Mouse (Mus musculus): ENCODE results near the gene Stxbp4.

Gene Stxbp4

GRCm38 (mm10) chr11:90650231-90650885 is 12.5 kb upstream of the Stxbp4 start:
- ATAC-seq (ENCODE audit: insufficient number of reproducible peaks, low FRiP score, low TSS enrichment) = no peak

DNA sequence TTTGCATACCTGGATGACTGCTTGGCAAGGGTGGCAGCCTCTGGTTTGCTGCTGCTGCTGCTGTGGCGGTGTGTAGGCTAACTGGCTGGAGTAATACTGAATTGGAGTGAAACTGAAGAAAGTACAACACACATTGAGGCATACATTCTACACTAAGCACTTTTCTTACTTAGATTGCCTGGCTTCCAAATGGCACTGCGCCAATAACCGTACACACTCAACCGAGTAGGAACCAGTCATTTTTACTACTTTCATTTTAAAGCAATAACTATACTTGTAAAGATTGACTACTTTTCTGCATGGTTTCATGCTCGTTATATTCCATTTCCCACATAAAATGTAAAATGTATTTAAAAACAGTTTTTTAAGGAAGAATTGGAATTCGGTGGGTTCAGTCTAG is 11.9 kb upstream of the Stxbp4 start:
- no peak for ATAC-seq (ENCODE audit: insufficient number of reproducible peaks, low FRiP score, low TSS enrichment)

DNA sequence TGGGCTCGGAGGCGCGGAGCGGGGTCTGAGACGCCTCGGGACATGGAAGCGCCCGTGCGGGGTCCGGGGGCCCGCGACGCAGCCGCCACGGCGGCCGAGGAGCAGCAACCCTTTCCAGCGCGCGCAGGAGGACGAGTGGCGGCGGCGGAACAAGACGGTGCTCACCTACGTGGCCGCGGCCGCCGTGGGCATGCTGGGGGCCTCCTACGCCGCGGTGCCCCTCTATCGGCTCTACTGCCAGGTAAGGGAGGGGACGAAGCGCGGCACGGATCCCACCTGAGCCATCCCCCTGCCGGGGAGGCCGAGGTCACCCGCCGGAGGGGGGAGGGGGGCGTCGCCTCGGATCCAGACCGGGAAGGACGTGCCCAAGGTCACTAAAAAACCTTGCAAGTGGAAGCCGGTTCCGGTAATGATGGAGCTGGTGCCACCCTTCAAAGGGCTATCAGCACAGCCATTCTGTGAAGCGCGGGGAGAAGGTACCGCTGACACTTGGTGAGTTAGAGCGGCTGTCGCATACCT is 487 bp upstream of the Stxbp4 start:
- ATAC-seq (ENCODE audit: insufficient number of reproducible peaks, low FRiP score, low TSS enrichment) = peak; percentile 45

DNA sequence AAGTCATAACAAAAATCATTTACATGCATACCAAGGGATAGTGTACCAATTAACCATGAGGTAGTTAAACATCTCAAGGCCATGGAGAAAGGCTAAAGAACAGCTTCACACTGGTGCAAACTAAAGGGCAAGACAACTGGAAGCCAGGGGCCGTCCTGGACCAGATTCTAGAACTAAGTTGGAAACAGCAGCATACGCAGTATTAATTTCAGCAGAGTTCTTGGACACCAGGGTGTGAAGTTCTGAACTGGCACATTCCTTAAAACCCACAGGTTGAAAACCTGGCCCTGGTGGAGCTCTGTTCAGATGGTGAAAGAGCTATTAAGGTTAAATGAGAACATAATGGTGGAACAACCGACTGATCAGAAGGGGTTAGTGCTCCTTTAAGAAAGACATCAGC is 3.2 kb downstream of the Stxbp4 start:
- ATAC-seq (ENCODE audit: insufficient number of reproducible peaks, low FRiP score, low TSS enrichment) = no peak

GRCm38 (mm10) chr11:90632480-90632879 is 5.4 kb downstream of the Stxbp4 start:
- no peak for ATAC-seq (ENCODE audit: insufficient number of reproducible peaks, low FRiP score, low TSS enrichment)

DNA sequence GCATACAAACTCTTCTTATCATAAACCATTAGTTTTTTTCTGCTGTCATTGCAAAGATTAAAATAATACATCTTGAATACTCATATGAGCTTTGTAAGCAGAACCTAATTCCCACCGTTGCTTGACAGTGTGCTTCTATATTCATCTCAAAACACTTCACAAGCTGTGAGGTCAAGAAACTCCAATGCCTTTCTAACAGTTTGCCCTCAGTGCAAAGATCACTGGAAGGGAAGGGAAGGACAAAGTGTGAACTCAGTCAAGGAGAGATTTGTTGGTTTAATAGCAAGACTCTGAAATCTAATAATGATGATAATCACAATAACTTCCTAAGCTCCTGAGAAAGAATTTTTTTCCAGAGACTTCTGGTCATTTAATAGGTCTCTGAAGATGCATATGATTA is 10.1 kb downstream of the Stxbp4 start:
- no peak for ATAC-seq (ENCODE audit: insufficient number of reproducible peaks, low FRiP score, low TSS enrichment)

- ATAC-seq (ENCODE audit: insufficient number of reproducible peaks, low FRiP score, low TSS enrichment) = no peak
Observed at GRCm38 (mm10) chr11:90625174-90625573, 12.7 kb downstream of the Stxbp4 start.

GRCm38 (mm10) chr11:90623477-90623876 is 14.4 kb downstream of the Stxbp4 start:
- ATAC-seq (ENCODE audit: insufficient number of reproducible peaks, low FRiP score, low TSS enrichment) = no peak

GRCm38 (mm10) chr11:90622500-90622899 is 15.4 kb downstream of the Stxbp4 start:
- ATAC-seq (ENCODE audit: insufficient number of reproducible peaks, low FRiP score, low TSS enrichment) = no peak

DNA sequence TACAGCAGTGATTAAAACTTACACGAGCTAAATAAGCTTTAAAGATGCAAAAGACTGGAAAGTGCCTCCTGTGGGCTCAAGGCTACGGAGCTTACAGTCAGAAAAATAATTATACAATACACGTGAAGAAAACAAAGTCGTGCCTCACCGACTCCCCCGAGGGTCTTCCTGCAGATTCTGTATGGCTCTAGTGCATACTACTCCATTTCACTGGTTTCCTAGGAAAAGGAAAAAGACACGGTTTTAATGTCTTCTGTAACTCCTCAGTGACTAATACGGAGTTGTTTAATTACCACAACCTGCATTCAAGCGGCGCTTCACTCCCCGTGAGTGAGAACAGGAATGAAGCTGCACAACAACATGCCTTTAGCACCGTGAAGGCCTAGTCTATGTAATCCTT is 15.8 kb downstream of the Stxbp4 start:
- ATAC-seq (ENCODE audit: insufficient number of reproducible peaks, low FRiP score, low TSS enrichment) = no peak

DNA sequence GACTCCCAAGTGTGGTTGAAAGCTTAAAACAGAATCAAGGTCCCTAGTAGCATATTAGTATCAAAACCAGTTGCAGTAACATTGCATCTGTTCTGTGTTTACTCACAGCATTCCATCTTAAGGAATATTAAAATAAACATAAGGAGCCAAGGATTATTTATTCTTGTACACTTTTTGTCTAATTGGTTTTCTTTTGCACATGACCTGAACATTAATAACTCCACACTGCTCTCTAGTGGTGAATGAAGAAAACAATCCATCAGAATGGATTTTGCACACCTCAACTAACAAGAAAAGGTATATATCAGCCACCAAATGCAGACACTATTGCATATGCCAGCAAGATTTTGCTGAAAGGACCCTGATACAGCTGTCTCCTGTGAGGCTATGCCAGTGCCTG is 21.5 kb downstream of the Stxbp4 start:
- no peak for ATAC-seq (ENCODE audit: insufficient number of reproducible peaks, low FRiP score, low TSS enrichment)

GRCm38 (mm10) chr11:90614743-90615142 is 23.1 kb downstream of the Stxbp4 start:
- ATAC-seq (ENCODE audit: insufficient number of reproducible peaks, low FRiP score, low TSS enrichment) = no peak

- no peak for ATAC-seq (ENCODE audit: insufficient number of reproducible peaks, low FRiP score, low TSS enrichment)
Observed at GRCm38 (mm10) chr11:90612118-90612517, 25.8 kb downstream of the Stxbp4 start.

DNA sequence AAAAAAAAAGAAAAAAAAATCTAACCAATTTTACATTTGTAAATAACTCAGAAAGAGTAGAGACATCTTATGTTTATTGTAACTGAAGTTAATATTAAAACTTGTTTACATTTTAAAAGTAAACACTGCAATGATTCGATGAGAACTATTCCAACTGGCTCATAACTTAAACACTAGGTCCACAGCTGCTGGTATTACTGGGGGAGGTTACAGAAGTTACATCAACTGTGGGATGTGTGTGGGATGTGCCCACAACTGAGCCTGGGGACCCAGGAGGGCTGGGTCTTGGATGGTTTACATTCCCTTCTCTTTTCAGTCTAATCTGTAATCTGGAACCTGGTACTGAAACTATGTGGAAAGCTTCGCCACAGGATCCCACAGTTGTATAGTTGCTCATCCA is 34.8 kb downstream of the Stxbp4 start:
- ATAC-seq (ENCODE audit: insufficient number of reproducible peaks, low FRiP score, low TSS enrichment) = no peak

DNA sequence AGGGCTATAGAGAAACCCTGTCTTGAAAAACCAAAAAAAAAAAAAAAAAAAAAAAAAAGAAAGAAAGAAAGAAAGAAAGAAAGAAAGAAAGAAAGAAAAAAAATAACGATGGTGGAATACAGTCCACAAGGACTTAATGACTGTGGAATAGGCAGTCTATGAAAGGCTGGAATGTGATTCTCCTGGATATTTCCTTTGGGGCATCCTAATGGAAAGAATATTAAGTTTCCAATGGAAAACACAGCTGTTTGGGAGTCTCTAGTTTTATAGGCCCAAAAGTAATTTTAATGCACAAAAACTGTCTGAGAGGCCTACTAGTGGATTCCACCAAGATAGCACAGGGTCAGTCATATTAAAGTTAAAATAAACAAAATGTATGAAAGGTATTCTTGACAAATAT is 42.1 kb downstream of the Stxbp4 start:
- no peak for ATAC-seq (ENCODE audit: insufficient number of reproducible peaks, low FRiP score, low TSS enrichment)

DNA sequence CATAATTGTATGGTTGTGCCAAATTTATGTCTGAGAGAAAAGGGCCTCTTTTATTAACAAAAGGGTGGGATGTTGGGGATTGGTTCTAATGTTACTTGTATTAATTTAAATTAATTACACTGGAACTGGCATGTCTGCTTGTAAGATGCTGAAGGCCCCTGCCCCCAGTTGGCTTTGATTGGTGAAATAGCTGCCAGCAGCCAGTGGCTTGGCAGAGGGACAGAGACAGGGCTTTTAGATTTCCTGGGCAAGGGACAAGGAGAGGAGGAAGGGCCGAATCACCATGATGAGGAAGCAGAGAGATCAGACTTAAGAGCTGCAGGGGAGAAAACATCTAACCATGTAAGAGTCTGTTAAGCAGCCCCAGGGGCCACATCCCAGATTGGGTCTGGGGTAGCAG is 46.9 kb downstream of the Stxbp4 start:
- no peak for ATAC-seq (ENCODE audit: insufficient number of reproducible peaks, low FRiP score, low TSS enrichment)

DNA sequence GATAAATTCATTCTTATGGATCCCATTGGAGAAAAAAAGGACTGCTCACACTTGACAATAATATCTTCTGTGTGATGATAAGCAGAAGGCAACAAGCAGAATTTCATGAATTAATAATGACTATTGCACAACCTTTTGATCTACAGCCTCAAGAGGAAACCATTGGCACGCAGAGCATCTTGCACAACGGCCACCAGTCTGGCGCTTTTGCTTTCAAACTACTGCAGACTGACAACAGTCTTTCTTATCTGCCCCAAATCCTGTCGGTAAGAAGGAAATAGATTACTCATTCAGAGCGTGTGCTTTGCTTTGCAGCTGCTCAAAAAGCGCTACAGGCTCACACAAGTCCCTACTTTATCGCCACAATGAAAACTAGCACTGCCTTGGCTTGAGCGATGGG is 51.7 kb downstream of the Stxbp4 start:
- ATAC-seq (ENCODE audit: insufficient number of reproducible peaks, low FRiP score, low TSS enrichment) = no peak

DNA sequence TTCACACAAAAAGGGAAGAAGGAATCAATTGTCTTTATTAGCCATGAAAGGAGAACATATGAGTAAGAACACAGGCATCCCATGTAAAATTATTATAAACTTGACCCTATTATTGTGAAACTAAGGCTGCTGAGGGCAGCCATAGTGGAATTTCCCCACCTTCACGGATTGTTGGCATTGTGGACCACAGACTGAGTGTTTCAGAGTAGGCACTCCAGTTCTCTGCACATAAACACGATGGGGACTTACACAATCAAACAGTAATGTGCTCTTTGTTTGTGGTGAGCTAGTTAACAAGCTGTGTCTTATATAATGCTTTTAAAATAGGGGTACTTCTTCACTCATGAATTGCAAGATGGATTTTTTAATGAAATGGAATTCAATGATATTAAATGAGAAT is 52.1 kb downstream of the Stxbp4 start:
- no peak for ATAC-seq (ENCODE audit: insufficient number of reproducible peaks, low FRiP score, low TSS enrichment)

DNA sequence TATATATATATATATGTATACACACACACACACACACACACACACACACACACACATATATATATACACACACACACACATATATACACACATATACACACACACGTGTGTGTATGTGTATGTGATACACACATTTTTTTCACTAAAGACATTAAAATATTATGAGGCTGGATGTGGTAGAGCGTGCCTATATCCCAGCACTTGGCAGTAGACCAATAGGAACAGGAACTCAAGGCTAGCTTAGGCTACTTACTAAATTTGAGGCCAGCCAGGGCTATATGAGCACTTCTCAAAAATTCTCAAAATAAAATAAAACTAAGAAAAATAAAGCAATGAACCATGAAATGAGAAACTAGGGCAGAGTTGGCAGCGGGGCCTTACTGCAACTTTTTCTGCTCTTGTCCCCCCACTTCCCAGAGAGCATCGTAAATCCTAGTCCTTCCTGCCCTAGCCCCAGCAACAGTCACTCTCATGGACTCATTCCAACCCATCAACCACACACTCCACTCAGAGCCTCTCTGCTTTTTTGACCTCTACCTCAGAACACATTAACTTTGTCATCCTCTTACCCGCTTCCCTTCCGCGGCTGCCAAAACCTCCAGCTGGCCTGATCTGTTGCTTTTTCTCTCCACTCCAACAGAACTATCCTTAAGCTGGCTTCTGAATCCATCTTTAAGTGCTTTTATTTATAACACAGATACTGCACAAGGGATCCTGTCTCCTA is 60.7 kb downstream of the Stxbp4 start:
- no peak for ATAC-seq (ENCODE audit: insufficient number of reproducible peaks, low FRiP score, low TSS enrichment)

- no peak for ATAC-seq (ENCODE audit: insufficient number of reproducible peaks, low FRiP score, low TSS enrichment)
Observed at GRCm38 (mm10) chr11:90576282-90576972, 61.5 kb downstream of the Stxbp4 start.

DNA sequence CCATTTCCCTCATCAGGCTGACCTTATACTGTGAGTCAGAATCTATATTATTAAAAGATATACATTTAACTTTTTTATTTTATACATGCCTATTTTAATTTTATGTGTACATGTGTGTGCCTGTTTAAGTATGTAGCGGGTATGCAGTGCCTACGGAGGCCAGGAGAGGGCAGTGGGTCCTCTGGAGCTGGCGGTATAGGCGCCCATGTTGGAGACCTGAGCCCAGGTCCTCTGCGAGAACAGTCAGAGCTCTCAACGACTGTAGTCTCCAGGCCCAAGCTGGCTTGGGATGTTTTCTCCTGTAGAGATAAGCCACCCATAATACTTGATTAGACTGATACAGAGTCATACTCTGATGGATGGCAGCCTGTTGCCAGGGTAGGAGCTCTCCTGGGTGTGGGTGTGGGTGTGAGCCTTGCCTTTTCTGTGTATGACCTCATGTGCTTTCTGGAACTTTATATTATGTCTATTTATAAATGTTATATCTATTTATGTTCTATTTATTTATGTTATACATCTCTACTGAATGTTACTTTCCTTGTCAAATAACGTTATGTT is 62.3 kb downstream of the Stxbp4 start:
- no peak for ATAC-seq (ENCODE audit: insufficient number of reproducible peaks, low FRiP score, low TSS enrichment)
